In the genomic region with DNA sequence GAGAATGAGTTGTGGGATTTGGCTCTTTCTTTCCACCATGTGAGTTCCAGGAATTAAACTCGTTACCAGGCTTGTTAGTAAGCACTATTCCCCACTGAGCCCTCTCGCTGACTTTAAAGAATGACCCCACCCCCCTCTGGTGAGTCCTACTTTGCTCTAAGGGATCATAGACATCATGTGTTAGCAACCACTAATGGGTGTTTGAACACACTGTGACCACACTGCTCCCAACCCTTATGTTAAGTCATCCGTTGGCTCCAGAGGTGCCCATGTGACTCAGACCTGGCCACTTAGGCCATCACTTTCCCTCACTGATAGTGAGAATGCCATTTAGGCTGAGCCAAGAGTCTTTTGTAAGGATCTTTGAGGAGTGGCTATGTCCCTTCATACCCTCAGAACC, we compare ENCODE assay signal across 16 mouse cellular contexts. TPM values are rescaled to one million over a fixed set of nuclear protein-coding genes. Genes with fewer than 3 reads are reported as not detected.
DNase-seq lines count a peak whose midpoint lies in the region; ATAC-seq and TF ChIP-seq lines count a peak whose summit lies in the region.
"Had no signal": no experiment of that assay in that cellular context is flagged by ENCODE, and none has a peak within 500 bp of the region (broad histone marks: within the 10 kb centered on the region; RNA-seq: fewer than 3 reads in every experiment).

No protein-coding gene starts in this region.

- no peak overlapping the region for H3K4me2 ChIP-seq in midbrain, embryonic 12.5 days (replicated peaks)
- H3K4me2 ChIP-seq in midbrain, embryonic 13.5 days (replicated peaks): no peak overlapping the region
- H3K4me2 ChIP-seq: embryonic facial prominence, embryonic 15.5 days; forebrain, embryonic 13.5 days; kidney, embryonic 15.5 days had no signal

- H3K27ac ChIP-seq in midbrain, embryonic 12.5 days (replicated peaks): no peak overlapping the region
- no peak overlapping the region for H3K27ac ChIP-seq in midbrain, embryonic 13.5 days
- H3K27ac ChIP-seq in cortical plate, adult 2 months (ENCODE audit: insufficient read depth, low read length): peak overlapping the region; percentile 32; the same call in 1 of the 2 replicates
- H3K27ac ChIP-seq: embryonic facial prominence, embryonic 15.5 days; forebrain, embryonic 13.5 days; kidney, embryonic 15.5 days had no signal

- DNase-seq in heart, adult 11 months: peak; percentile 93
- no peak for DNase-seq in heart, postnatal 4 days
- DNase-seq in skeletal muscle tissue, adult 2 months (ENCODE audit: low read depth, low spot score): peak; percentile 68
- DNase-seq in layer of hippocampus, postnatal 25 days (ENCODE audit: extremely low spot score in 1 of 2, low spot score in 1 of 2): no peak
- DNase-seq in ovary, postnatal 14 days (ENCODE audit: low spot score): no peak
- DNase-seq: cerebellum, postnatal 10 days; heart, postnatal 14 days; liver, postnatal 0 days; lung, postnatal 4 days; thymus, postnatal 14 days had no signal

- ATAC-seq in midbrain, embryonic 12.5 days (ENCODE audit: low FRiP score, low read depth): 0 out of 2 replicates have a peak, but pooled peaks have one; percentile 44
- no peak for ATAC-seq in midbrain, embryonic 13.5 days
- ATAC-seq: forebrain, embryonic 13.5 days; liver, postnatal 0 days had no signal

- no peak overlapping the region for H3K4me3 ChIP-seq in midbrain, embryonic 12.5 days
- no peak overlapping the region for H3K4me3 ChIP-seq in midbrain, embryonic 13.5 days (replicated peaks)
- H3K4me3 ChIP-seq in cortical plate, adult 2 months (ENCODE audit: insufficient read depth, low read length): no peak overlapping the region
- H3K4me3 ChIP-seq: embryonic facial prominence, embryonic 15.5 days; forebrain, embryonic 13.5 days; kidney, embryonic 15.5 days had no signal

- no peaks in the 10 kb centered on the region for H3K27me3 ChIP-seq in midbrain, embryonic 12.5 days
- H3K27me3 ChIP-seq in midbrain, embryonic 13.5 days: no peaks in the 10 kb centered on the region
- H3K27me3 ChIP-seq: embryonic facial prominence, embryonic 15.5 days; forebrain, embryonic 13.5 days; kidney, embryonic 15.5 days had no signal

- TF ChIP-seq POLR2A in cortical plate, adult 2 months (IDR thresholded peaks at IDR 0.05; ENCODE audit: extremely low read depth, insufficient read depth, low read length): no peak

- H3K9me3 ChIP-seq in midbrain, embryonic 12.5 days: no peaks in the 10 kb centered on the region
- no peaks in the 10 kb centered on the region for H3K9me3 ChIP-seq in midbrain, embryonic 13.5 days
- H3K9me3 ChIP-seq: embryonic facial prominence, embryonic 15.5 days; forebrain, embryonic 13.5 days; kidney, embryonic 15.5 days had no signal

- H3K4me1 ChIP-seq in midbrain, embryonic 12.5 days: no peaks in the 10 kb centered on the region
- no peaks in the 10 kb centered on the region for H3K4me1 ChIP-seq in midbrain, embryonic 13.5 days (replicated peaks)
- peaks cover 9% of the 10 kb centered on the region for H3K4me1 ChIP-seq in cortical plate, adult 2 months (ENCODE audit: control insufficient read depth, insufficient read depth, low read length)
- H3K4me1 ChIP-seq: embryonic facial prominence, embryonic 15.5 days; forebrain, embryonic 13.5 days had no signal

- no peak for TF ChIP-seq CTCF in cortical plate, adult 2 months (IDR thresholded peaks at IDR 0.05; ENCODE audit: extremely low read depth, insufficient read depth, low read length)

- 37% methylated on average over 3 of the region's 3 CpGs for WGBS in midbrain, embryonic 12.5 days
- 23% methylated on average over 3 of the region's 3 CpGs for WGBS in midbrain, embryonic 13.5 days

- no peak overlapping the region for H3K9ac ChIP-seq in midbrain, embryonic 12.5 days (replicated peaks)
- H3K9ac ChIP-seq in midbrain, embryonic 13.5 days (replicated peaks): no peak overlapping the region
- H3K9ac ChIP-seq: embryonic facial prominence, embryonic 15.5 days; forebrain, embryonic 13.5 days; kidney, embryonic 15.5 days; liver, postnatal 0 days had no signal

- no peaks in the 10 kb centered on the region for H3K36me3 ChIP-seq in midbrain, embryonic 12.5 days
- H3K36me3 ChIP-seq in midbrain, embryonic 13.5 days: no peaks in the 10 kb centered on the region
- H3K36me3 ChIP-seq: embryonic facial prominence, embryonic 15.5 days; kidney, embryonic 15.5 days had no signal

RNA-seq across cellular contexts. Expression of gene Mrtfb, which starts 48.2 kb away (rescaled TPM):
- 10 to 100 TPM; 29.9 to 30.4 TPM for total RNA-seq in heart, postnatal 4 days (2021)
- polyA plus RNA-seq in midbrain, embryonic 12.5 days (2016; fragmentation: Nextera tagmentation; extraction: Ambion mirVana): 15.2 and 16.0 TPM in 2 replicates
- 10.0 and 12.6 TPM in 2 replicates for polyA plus RNA-seq in midbrain, embryonic 13.5 days (2015; fragmentation: Nextera tagmentation; extraction: Ambion mirVana)
- polyA plus RNA-seq in cortical plate, adult 2 months (2012; rRNA removed): 67.5 and 67.6 TPM in 2 replicates
- total RNA-seq in layer of hippocampus, postnatal 25 days (2021): 100 to 1,000 TPM; 149 to 161 TPM

Comparison
In these comparisons a context has a peak if more than half of its experiments do, and no peak if none do; other contexts are left out.
1. DNase-seq: peak in heart, adult 11 months (single experiment) and skeletal muscle tissue, adult 2 months (single experiment); none in heart, postnatal 4 days (single experiment), layer of hippocampus, postnatal 25 days (0 of 2) and ovary, postnatal 14 days (single experiment).